In genomic region chr19:33110404-33110803, GRCm38 (mm10) we compare ENCODE assay signal across 13 mouse cellular contexts.
DNase-seq lines count a peak whose midpoint lies in the region; ATAC-seq and TF ChIP-seq lines count a peak whose summit lies in the region.
"Had no signal": no experiment of that assay in that cellular context is flagged by ENCODE, and none has a peak within 500 bp of the region (broad histone marks: within the 10 kb centered on the region; RNA-seq: fewer than 3 reads in every experiment).

No protein-coding gene starts in this region.

- no peak overlapping the region for H3K4me2 ChIP-seq in hindbrain, postnatal 0 days (ENCODE audit: low read depth, low read length)
- H3K4me2 ChIP-seq in hindbrain, embryonic 12.5 days (replicated peaks): no peak overlapping the region
- H3K4me2 ChIP-seq: liver, embryonic 11.5 days; neural tube, embryonic 12.5 days had no signal

- H3K27ac ChIP-seq in hindbrain, postnatal 0 days: no peak overlapping the region
- no peak overlapping the region for H3K27ac ChIP-seq in hindbrain, embryonic 12.5 days
- H3K27ac ChIP-seq: midbrain, embryonic 10.5 days; neural tube, embryonic 12.5 days had no signal

- no peaks in the 10 kb centered on the region for H3K9me3 ChIP-seq in hindbrain, postnatal 0 days (ENCODE audit: low read length)
- H3K9me3 ChIP-seq in hindbrain, embryonic 12.5 days (replicated peaks): no peaks in the 10 kb centered on the region
- H3K9me3 ChIP-seq: midbrain, embryonic 10.5 days; neural tube, embryonic 12.5 days had no signal

- no peaks in the 10 kb centered on the region for H3K27me3 ChIP-seq in hindbrain, postnatal 0 days (ENCODE audit: insufficient read depth, low read length)
- no peaks in the 10 kb centered on the region for H3K27me3 ChIP-seq in hindbrain, embryonic 12.5 days
- H3K27me3 ChIP-seq: neural tube, embryonic 12.5 days had no signal

- H3K4me1 ChIP-seq in hindbrain, postnatal 0 days (ENCODE audit: insufficient read depth, low read length): peaks cover 2% of the 10 kb centered on the region; the same call in 1 of the 2 replicates
- peaks cover 8% of the 10 kb centered on the region for H3K4me1 ChIP-seq in hindbrain, embryonic 12.5 days
- H3K4me1 ChIP-seq: neural tube, embryonic 12.5 days had no signal

- DNase-seq in cerebellum, postnatal 14 days: peak; percentile 45 to 47
- DNase-seq in hindbrain, postnatal 0 days (ENCODE audit: low spot score): peak; percentile 7
- DNase-seq in NIH3T3 (ENCODE audit: low read depth): peak; percentile 42
- peak; percentile 29 to 36 for DNase-seq in kidney, postnatal 4 days
- DNase-seq in urinary bladder, postnatal 10 days (ENCODE audit: low spot score): no peak
- DNase-seq: adrenal gland, postnatal 10 days; cerebellum, adult 18-20 months had no signal

- no peak for ATAC-seq in cerebellum, adult (ENCODE audit: insufficient number of reproducible peaks, low FRiP score, low TSS enrichment)
- 0 out of 2 replicates have a peak, but pooled peaks have one; percentile 32 for ATAC-seq in hindbrain, postnatal 0 days
- no peak for ATAC-seq in hindbrain, embryonic 12.5 days (ENCODE audit: low FRiP score)
- no peak for ATAC-seq in granulocyte monocyte progenitor cell, adult 5-6 weeks (replicated peaks; ENCODE audit: poor library complexity, severe bottlenecking)

- H3K4me3 ChIP-seq in hindbrain, postnatal 0 days (ENCODE audit: low read length): no peak overlapping the region
- no peak overlapping the region for H3K4me3 ChIP-seq in hindbrain, embryonic 12.5 days
- H3K4me3 ChIP-seq: midbrain, embryonic 10.5 days; neural tube, embryonic 12.5 days had no signal

- no peak overlapping the region for H3K9ac ChIP-seq in hindbrain, postnatal 0 days (replicated peaks; ENCODE audit: low read length)
- H3K9ac ChIP-seq in hindbrain, embryonic 12.5 days: no peak overlapping the region
- H3K9ac ChIP-seq: neural tube, embryonic 12.5 days had no signal

- TF ChIP-seq CTCF in hindbrain, postnatal 0 days (IDR thresholded peaks at IDR 0.05; ENCODE audit: low read depth): no peak

- WGBS in hindbrain, postnatal 0 days: 47% methylated on average over 9 of the region's 9 CpGs
- 84% methylated on average over 9 of the region's 9 CpGs for WGBS in hindbrain, embryonic 12.5 days

- no peaks in the 10 kb centered on the region for H3K36me3 ChIP-seq in hindbrain, postnatal 0 days (ENCODE audit: insufficient read depth, low read length)
- no peaks in the 10 kb centered on the region for H3K36me3 ChIP-seq in hindbrain, embryonic 12.5 days
- H3K36me3 ChIP-seq: midbrain, embryonic 10.5 days; neural tube, embryonic 12.5 days had no signal
